Mouse (Mus musculus): ENCODE data around the gene Atg4c. TPM values are rescaled to one million over a fixed set of nuclear protein-coding genes. Genes with fewer than 3 reads are reported as not detected.

Atg4c gene
- polyA plus RNA-seq, 1 experiment from 2014 or later: 16.2 TPM

DNA sequence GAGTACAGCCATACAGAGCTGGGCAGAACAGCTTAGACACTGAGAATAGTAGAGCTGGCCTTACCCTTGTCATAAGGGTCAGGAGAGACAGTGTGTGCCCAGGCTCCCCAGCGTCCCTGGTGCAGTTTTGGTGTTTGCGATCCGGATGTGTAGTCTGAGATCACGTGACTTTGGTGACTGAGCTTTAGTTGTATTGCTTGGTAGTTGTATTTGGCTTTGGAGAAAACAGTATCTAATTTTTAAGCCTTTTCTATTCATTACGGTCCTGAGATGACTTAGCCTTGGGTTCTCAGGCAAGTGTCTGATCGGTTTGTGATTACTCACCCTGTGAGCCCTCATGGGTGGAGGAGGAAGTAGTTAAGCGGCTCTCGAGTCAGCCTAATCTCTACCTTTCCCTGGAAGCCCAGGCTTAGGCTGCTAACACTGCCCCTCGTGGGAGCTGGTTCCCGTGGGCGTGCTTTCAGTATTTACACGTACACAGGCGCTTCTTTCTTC lies 6.1 kb downstream of the Atg4c start:
- 60% methylated on average over 13 of the region's 13 CpGs for WGBS
- no peak for ATAC-seq (ENCODE audit: low FRiP score, low TSS enrichment)

GRCm38 (mm10) chr4:99200383-99201136 lies 6.8 kb downstream of the Atg4c start:
- Histone ChIP-seq H3K27ac (ENCODE audit: low read depth, low read length) (no peak overlapping the region), H3K4me2 (replicated peaks; ENCODE audit: low read depth, low read length) (no peak overlapping the region), H3K4me3 (ENCODE audit: low read length) (no peak overlapping the region), H3K36me3 (ENCODE audit: control insufficient read depth, insufficient read depth, low read length) (no peaks in the 10 kb centered on the region), H3K27me3 (ENCODE audit: control insufficient read depth, insufficient read depth, low read length) (no peaks in the 10 kb centered on the region), H3K4me1 (ENCODE audit: control insufficient read depth, insufficient read depth, low read length) (no peaks in the 10 kb centered on the region), H3K9ac (ENCODE audit: low read depth, low read length) (no peak overlapping the region), H3K9me3 (ENCODE audit: control insufficient read depth, low read length) (no peaks in the 10 kb centered on the region)
- 84% methylated on average over 7 of the region's 7 CpGs for WGBS
- no peak for ATAC-seq (ENCODE audit: low FRiP score, low TSS enrichment)

More for the DNA sequence above, 6.1 kb downstream of the Atg4c start:
- Histone ChIP-seq H3K4me3 (ENCODE audit: low read length) (no peak overlapping the region), H3K36me3 (ENCODE audit: control insufficient read depth, insufficient read depth, low read length) (no peaks in the 10 kb centered on the region), H3K27ac (ENCODE audit: low read depth, low read length) (no peak overlapping the region), H3K4me1 (ENCODE audit: control insufficient read depth, insufficient read depth, low read length) (no peaks in the 10 kb centered on the region), H3K9me3 (ENCODE audit: control insufficient read depth, low read length) (no peaks in the 10 kb centered on the region), H3K27me3 (ENCODE audit: control insufficient read depth, insufficient read depth, low read length) (no peaks in the 10 kb centered on the region), H3K9ac (ENCODE audit: low read depth, low read length) (no peak overlapping the region), H3K4me2 (replicated peaks; ENCODE audit: low read depth, low read length) (no peak overlapping the region)

DNA sequence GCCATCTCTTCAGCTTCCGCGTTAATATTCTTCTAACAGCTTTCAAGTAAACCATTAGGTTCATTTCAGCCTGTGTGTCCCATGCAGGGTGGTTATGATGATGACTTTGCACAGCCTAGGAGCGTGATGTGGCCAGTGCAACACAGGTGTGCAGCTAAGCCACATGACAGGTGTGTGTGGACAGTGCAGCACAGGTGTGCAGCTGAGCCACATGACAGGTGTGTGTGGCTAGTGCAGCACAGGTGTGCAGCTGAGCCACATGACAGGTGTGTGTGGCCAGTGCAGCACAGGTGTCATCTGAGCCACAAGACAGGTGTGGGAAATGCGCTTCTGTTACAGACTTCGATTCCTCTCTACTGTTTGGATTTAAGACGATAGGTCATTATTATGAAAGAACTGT lies 12.0 kb downstream of the Atg4c start:
- no peaks in the 10 kb centered on the region for H3K27me3 ChIP-seq (ENCODE audit: control insufficient read depth, insufficient read depth, low read length)
- H3K4me2 ChIP-seq (replicated peaks; ENCODE audit: low read depth, low read length): no peak overlapping the region
- no peaks in the 10 kb centered on the region for H3K9me3 ChIP-seq (ENCODE audit: control insufficient read depth, low read length)
- no peak overlapping the region for H3K4me3 ChIP-seq (ENCODE audit: low read length)
- no peak for ATAC-seq (ENCODE audit: low FRiP score, low TSS enrichment)
- no peaks in the 10 kb centered on the region for H3K36me3 ChIP-seq (ENCODE audit: control insufficient read depth, insufficient read depth, low read length)
- H3K27ac ChIP-seq (ENCODE audit: low read depth, low read length): no peak overlapping the region
- 89% methylated on average over 6 of the region's 6 CpGs for WGBS
- 0 out of 2 replicates have a peak, but pooled peaks cover 3% of the 10 kb centered on the region for H3K4me1 ChIP-seq (ENCODE audit: control insufficient read depth, insufficient read depth, low read length)
- no peak overlapping the region for H3K9ac ChIP-seq (ENCODE audit: low read depth, low read length)

DNA sequence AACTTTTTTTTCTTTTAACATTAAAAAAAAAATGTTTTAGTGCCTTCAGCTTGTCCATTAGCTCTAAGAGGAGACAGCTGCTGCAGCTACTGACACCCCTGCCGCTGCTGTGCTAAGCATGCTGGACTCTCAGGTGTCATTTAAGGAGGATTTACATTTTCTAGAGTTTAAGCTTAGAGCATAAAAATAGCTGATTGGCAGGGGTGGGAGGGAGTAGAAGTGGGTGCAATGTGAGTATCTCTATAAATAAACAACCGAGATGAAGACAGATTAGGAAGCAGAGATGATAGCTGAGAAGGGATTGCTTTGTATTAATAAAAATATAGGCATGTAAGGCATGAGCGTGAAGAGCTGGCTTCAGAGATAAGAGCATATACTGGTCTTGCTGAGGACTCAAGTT lies 12.6 kb downstream of the Atg4c start:
- ATAC-seq (ENCODE audit: low FRiP score, low TSS enrichment): no peak
- Histone ChIP-seq H3K9me3 (ENCODE audit: control insufficient read depth, low read length) (no peaks in the 10 kb centered on the region), H3K4me3 (ENCODE audit: low read length) (no peak overlapping the region), H3K27me3 (ENCODE audit: control insufficient read depth, insufficient read depth, low read length) (no peaks in the 10 kb centered on the region), H3K9ac (ENCODE audit: low read depth, low read length) (no peak overlapping the region), H3K36me3 (ENCODE audit: control insufficient read depth, insufficient read depth, low read length) (no peaks in the 10 kb centered on the region), H3K27ac (ENCODE audit: low read depth, low read length) (no peak overlapping the region), H3K4me1 (ENCODE audit: control insufficient read depth, insufficient read depth, low read length) (0 out of 2 replicates have a peak, but pooled peaks cover 3% of the 10 kb centered on the region), H3K4me2 (replicated peaks; ENCODE audit: low read depth, low read length) (no peak overlapping the region)
- 29% methylated on average over 3 of the region's 3 CpGs for WGBS

GRCm38 (mm10) chr4:99210087-99210486 lies 16.4 kb downstream of the Atg4c start:
- 93% methylated on average over 9 of the region's 9 CpGs for WGBS
- Histone ChIP-seq H3K27ac (ENCODE audit: low read depth, low read length) (no peak overlapping the region), H3K4me1 (ENCODE audit: control insufficient read depth, insufficient read depth, low read length) (0 out of 2 replicates have a peak, but pooled peaks cover 3% of the 10 kb centered on the region), H3K4me2 (replicated peaks; ENCODE audit: low read depth, low read length) (no peak overlapping the region), H3K27me3 (ENCODE audit: control insufficient read depth, insufficient read depth, low read length) (no peaks in the 10 kb centered on the region), H3K9me3 (ENCODE audit: control insufficient read depth, low read length) (no peaks in the 10 kb centered on the region), H3K9ac (ENCODE audit: low read depth, low read length) (no peak overlapping the region), H3K4me3 (ENCODE audit: low read length) (no peak overlapping the region), H3K36me3 (ENCODE audit: control insufficient read depth, insufficient read depth, low read length) (peaks cover 7% of the 10 kb centered on the region; the same call in 1 of the 2 replicates)
- ATAC-seq (ENCODE audit: low FRiP score, low TSS enrichment): no peak

- Histone ChIP-seq H3K9me3 (ENCODE audit: control insufficient read depth, low read length) (no peaks in the 10 kb centered on the region), H3K27ac (ENCODE audit: low read depth, low read length) (no peak overlapping the region)
- WGBS: 44% methylated on average over 8 of the region's 8 CpGs
Measured at GRCm38 (mm10) chr4:99211606-99212005, 17.9 kb downstream of the Atg4c start.

GRCm38 (mm10) chr4:99213123-99213522 lies 19.4 kb downstream of the Atg4c start:
- peaks cover 8% of the 10 kb centered on the region; the same call in 1 of the 2 replicates for H3K36me3 ChIP-seq (ENCODE audit: control insufficient read depth, insufficient read depth, low read length)
- ATAC-seq (ENCODE audit: low FRiP score, low TSS enrichment): no peak
- WGBS: 76% methylated on average over 4 of the region's 4 CpGs
- H3K9ac ChIP-seq (ENCODE audit: low read depth, low read length): no peak overlapping the region
- no peaks in the 10 kb centered on the region for H3K27me3 ChIP-seq (ENCODE audit: control insufficient read depth, insufficient read depth, low read length)
- no peak overlapping the region for H3K27ac ChIP-seq (ENCODE audit: low read depth, low read length)
- H3K9me3 ChIP-seq (ENCODE audit: control insufficient read depth, low read length): no peaks in the 10 kb centered on the region
- H3K4me1 ChIP-seq (ENCODE audit: control insufficient read depth, insufficient read depth, low read length): no peaks in the 10 kb centered on the region
- H3K4me2 ChIP-seq (replicated peaks; ENCODE audit: low read depth, low read length): no peak overlapping the region
- H3K4me3 ChIP-seq (ENCODE audit: low read length): no peak overlapping the region

More at GRCm38 (mm10) chr4:99211606-99212005, 17.9 kb downstream of the Atg4c start:
- Histone ChIP-seq H3K4me3 (ENCODE audit: low read length) (no peak overlapping the region), H3K36me3 (ENCODE audit: control insufficient read depth, insufficient read depth, low read length) (peaks cover 8% of the 10 kb centered on the region; the same call in 1 of the 2 replicates), H3K4me2 (replicated peaks; ENCODE audit: low read depth, low read length) (no peak overlapping the region), H3K9ac (ENCODE audit: low read depth, low read length) (no peak overlapping the region), H3K27me3 (ENCODE audit: control insufficient read depth, insufficient read depth, low read length) (no peaks in the 10 kb centered on the region), H3K4me1 (ENCODE audit: control insufficient read depth, insufficient read depth, low read length) (no peaks in the 10 kb centered on the region)
- no peak for ATAC-seq (ENCODE audit: low FRiP score, low TSS enrichment)

- Histone ChIP-seq H3K9me3 (ENCODE audit: control insufficient read depth, low read length) (no peaks in the 10 kb centered on the region), H3K27ac (ENCODE audit: low read depth, low read length) (no peak overlapping the region), H3K36me3 (ENCODE audit: control insufficient read depth, insufficient read depth, low read length) (peaks cover 11% of the 10 kb centered on the region; the same call in 1 of the 2 replicates), H3K4me3 (ENCODE audit: low read length) (no peak overlapping the region), H3K4me2 (replicated peaks; ENCODE audit: low read depth, low read length) (no peak overlapping the region), H3K27me3 (ENCODE audit: control insufficient read depth, insufficient read depth, low read length) (no peaks in the 10 kb centered on the region), H3K9ac (ENCODE audit: low read depth, low read length) (no peak overlapping the region), H3K4me1 (ENCODE audit: control insufficient read depth, insufficient read depth, low read length) (no peaks in the 10 kb centered on the region)
- ATAC-seq (ENCODE audit: low FRiP score, low TSS enrichment): no peak
- 89% methylated on average over 8 of the region's 8 CpGs for WGBS
Measured at GRCm38 (mm10) chr4:99222221-99222620, 28.5 kb downstream of the Atg4c start.

DNA sequence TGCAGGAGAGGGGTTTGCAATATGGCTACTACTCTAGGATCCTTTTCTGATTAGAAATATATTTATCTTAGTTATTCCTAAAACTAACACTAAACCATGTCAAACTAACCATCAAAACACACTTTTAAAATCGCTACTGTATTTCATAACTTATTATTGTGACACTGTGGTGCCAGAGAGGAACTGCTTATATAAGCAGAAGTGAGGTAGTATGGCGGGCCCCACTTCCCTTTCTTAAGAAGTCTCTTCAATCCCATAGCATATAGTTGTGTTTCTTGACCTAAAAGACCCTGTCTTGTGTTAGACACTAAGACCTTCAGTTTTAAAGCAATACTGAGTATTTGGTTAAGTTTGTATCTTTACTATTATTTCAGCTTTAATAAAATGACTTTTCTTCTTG lies 31.1 kb downstream of the Atg4c start:
- H3K9ac ChIP-seq (ENCODE audit: low read depth, low read length): no peak overlapping the region
- H3K36me3 ChIP-seq (ENCODE audit: control insufficient read depth, insufficient read depth, low read length): peaks cover 11% of the 10 kb centered on the region; the same call in 1 of the 2 replicates
- no peak overlapping the region for H3K4me3 ChIP-seq (ENCODE audit: low read length)
- no peaks in the 10 kb centered on the region for H3K9me3 ChIP-seq (ENCODE audit: control insufficient read depth, low read length)
- no peak overlapping the region for H3K4me2 ChIP-seq (replicated peaks; ENCODE audit: low read depth, low read length)
- no peak overlapping the region for H3K27ac ChIP-seq (ENCODE audit: low read depth, low read length)
- no peak for ATAC-seq (ENCODE audit: low FRiP score, low TSS enrichment)
- no peaks in the 10 kb centered on the region for H3K4me1 ChIP-seq (ENCODE audit: control insufficient read depth, insufficient read depth, low read length)
- 98% methylated on average over 2 of the region's 2 CpGs for WGBS
- H3K27me3 ChIP-seq (ENCODE audit: control insufficient read depth, insufficient read depth, low read length): no peaks in the 10 kb centered on the region
